Mouse (Mus musculus) hindbrain, embryonic 13.5 days (tissue): ENCODE measurements around the gene Bcl11a. TPM values are rescaled to one million over a fixed set of nuclear protein-coding genes. Genes with fewer than 3 reads are reported as not detected.
A peak's percentile ranks its signal among the peaks of the same experiment; 100 is the strongest.

Experiments
- ATAC-seq: fragments of 200-750 bp; cut with Nextera tagmentation; 2 replicates; pipeline ENCODE4 v1.8.0; 2017; ENCODE audit warnings: moderate TSS enrichment; ENCODE audit not compliant: low FRiP score
- H3K27ac ChIP-seq: fragments of 300-500 bp; sonication (generic); 2 replicates; pipeline ENCODE4 v1.5.1; 2015; ENCODE audit warnings: inconsistent platforms, mild to moderate bottlenecking, moderate library complexity
- H3K27me3 ChIP-seq: fragments of 300-500 bp; sonication (generic); 2 replicates; pipeline ENCODE4 v1.6.1; 2015; ENCODE audit warnings: mild to moderate bottlenecking, inconsistent platforms
- H3K36me3 ChIP-seq: fragments of 300-500 bp; sonication (generic); 2 replicates; pipeline ENCODE4 v1.6.1; 2015; ENCODE audit warnings: mild to moderate bottlenecking, inconsistent platforms
- H3K4me1 ChIP-seq: fragments of 300-500 bp; sonication (generic); replicated peaks from 2 replicates; pipeline ENCODE4 v1.6.1; 2015; ENCODE audit warnings: inconsistent platforms
- H3K4me2 ChIP-seq: fragments of 300-500 bp; sonication (generic); 2 replicates; pipeline ENCODE4 v1.6.1; 2015; ENCODE audit warnings: inconsistent platforms, mild to moderate bottlenecking, moderate library complexity
- H3K4me3 ChIP-seq: fragments of 300-500 bp; sonication (generic); 2 replicates; pipeline ENCODE4 v1.5.1; 2015; ENCODE audit warnings: mild to moderate bottlenecking, inconsistent platforms
- H3K9ac ChIP-seq: fragments of 300-500 bp; sonication (generic); 2 replicates; pipeline ENCODE4 v1.6.1; 2015; ENCODE audit warnings: mild to moderate bottlenecking, inconsistent platforms
- H3K9me3 ChIP-seq: fragments of 300-500 bp; sonication (generic); 2 replicates; pipeline ENCODE4 v1.6.1; 2016; ENCODE audit warnings: inconsistent platforms
- WGBS: fragments of 180-500 bp; shearing (Covaris S2); methylation state at CpG from one replicate; pipeline ENCODE4 v1.1.7; 2015; 5-methylcytosine and 5-hydroxymethylcytosine counted together
- polyA plus RNA-seq: library from polyadenylated mRNA; unstranded; fragments of >200 nt; fragmentation: Nextera tagmentation; extraction: Ambion mirVana; gene quantifications from 2 replicates; pipeline ENCODE4 v1.2.1, GENCODE M21; 2015

Gene Bcl11a
- polyA plus RNA-seq, 1 experiment from 2014 or later, result 129 TPM

DNA sequence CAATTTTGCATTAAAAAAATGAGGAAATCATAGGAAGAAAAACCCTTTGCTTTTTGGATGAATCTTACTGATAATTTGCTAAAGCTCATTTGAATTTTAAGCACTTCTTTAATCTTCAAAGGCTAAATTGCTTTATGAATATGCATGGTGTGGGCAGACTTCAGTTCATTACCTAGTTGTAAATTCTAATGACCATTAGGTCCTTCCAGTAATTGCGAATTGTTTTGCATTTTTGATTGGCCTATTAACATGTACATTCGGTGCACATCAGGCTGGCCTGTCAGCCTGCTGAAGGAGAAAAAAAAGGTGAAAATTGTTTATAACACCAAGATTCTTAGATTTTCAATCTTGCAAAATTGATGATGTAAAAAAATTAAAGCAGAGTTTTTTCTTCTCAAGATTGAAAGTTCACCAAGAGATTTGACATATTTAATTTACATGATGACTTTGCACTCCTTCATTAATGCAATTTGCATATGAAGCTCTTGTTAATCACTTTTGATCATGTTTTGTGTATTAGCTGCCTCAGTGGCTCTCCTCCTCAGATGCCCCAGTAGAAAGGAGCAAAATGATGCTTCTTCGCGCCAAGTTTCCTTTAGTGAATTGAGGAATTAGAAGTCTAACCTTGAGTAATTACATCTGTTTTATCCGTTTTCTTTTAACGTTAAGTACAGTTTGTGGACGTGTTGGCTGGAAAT, 17.9 kb downstream of the Bcl11a start:
- ATAC-seq, result no peak
- Histone ChIP-seq H3K27me3 (no peaks in the 10 kb centered on the region), H3K4me3 (no peak overlapping the region), H3K27ac (peak overlapping the region; percentile 84), H3K4me1 (peaks cover 86% of the 10 kb centered on the region), H3K9ac (no peak overlapping the region), H3K36me3 (no peaks in the 10 kb centered on the region), H3K9me3 (no peaks in the 10 kb centered on the region), H3K4me2 (peak overlapping the region; percentile 50)
- 50% methylated on average over 7 of the region's 7 CpGs for WGBS

DNA sequence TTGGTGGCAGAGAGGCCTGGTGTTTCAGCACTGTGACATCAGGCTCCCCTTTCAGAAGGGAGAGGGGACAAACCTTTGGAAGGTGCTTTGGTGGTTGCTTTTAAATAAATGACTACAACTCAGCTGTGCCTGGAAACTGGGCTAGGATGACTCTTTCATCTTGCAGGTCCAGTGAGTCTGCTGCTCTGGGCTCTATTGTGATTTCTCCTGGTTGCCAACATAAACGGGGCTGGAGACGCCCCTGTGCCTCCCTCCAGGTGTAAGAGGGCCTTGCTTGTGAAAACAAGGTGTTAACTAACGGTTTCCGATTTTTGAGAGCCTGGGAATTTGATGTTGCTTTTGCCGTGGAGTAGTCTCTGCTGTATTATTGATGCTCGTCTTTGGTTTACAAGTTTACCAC, 18.6 kb downstream of the Bcl11a start:
- H3K4me1 ChIP-seq, result peaks cover 88% of the 10 kb centered on the region
- no peak for ATAC-seq
- H3K9me3 ChIP-seq, result no peaks in the 10 kb centered on the region
- H3K4me2 ChIP-seq, result peak overlapping the region; percentile 50
- no peaks in the 10 kb centered on the region for H3K27me3 ChIP-seq
- peak overlapping the region; percentile 83 for H3K27ac ChIP-seq
- H3K36me3 ChIP-seq, result no peaks in the 10 kb centered on the region
- WGBS, result 42% methylated on average over 6 of the region's 6 CpGs
- peak overlapping the region; percentile 24; the same call in 1 of the 2 replicates for H3K9ac ChIP-seq
- peak overlapping the region; percentile 15; the same call in 1 of the 2 replicates for H3K4me3 ChIP-seq

DNA sequence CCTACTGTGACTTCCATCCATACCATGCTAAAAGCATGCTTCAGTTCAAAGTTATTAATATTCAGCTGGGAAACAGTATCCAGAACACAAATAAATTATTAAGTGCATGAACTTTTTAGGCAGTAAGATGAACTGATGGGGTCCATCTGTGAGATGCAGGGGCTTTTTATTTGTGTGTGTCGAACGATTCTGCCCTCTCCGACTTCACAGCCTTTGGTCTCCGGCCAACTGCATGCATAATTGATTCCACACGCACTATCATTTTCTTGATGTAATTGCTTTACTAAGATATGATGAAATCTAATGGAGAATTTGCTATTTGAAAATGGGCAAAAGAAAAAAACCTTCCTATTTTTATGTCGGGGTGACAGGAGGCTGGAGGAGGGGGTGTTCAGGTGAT, 19.2 kb downstream of the Bcl11a start:
- Histone ChIP-seq H3K27me3 (no peaks in the 10 kb centered on the region), H3K36me3 (peaks cover under 1% of the 10 kb centered on the region; the same call in 1 of the 2 replicates), H3K4me2 (peak overlapping the region; percentile 50), H3K27ac (peak overlapping the region; percentile 83), H3K9ac (peak overlapping the region; percentile 24; the same call in 1 of the 2 replicates), H3K9me3 (no peaks in the 10 kb centered on the region), H3K4me1 (peaks cover 89% of the 10 kb centered on the region), H3K4me3 (peak overlapping the region; percentile 15)
- ATAC-seq, result no peak
- WGBS, result 15% methylated on average over 6 of the region's 6 CpGs

DNA sequence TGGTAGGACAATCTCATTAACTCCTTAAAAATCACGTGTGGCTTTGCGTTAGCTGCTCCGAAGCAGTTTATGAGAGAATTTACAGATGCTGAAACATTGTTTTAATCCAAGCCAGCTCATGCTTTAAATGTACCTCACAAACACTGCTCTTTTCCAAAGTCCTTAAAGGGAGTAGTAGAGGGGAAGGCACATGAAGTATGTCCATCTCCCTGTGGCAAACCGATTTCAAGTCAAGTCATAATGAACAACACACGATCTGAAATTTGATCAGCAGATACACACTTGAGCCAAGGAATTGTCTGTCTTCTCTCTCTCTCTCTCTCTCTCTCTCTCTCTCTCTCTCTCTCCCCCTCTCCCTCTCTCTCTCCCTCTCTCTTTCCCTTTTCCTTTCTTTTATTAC, 20.2 kb downstream of the Bcl11a start:
- H3K4me3 ChIP-seq, result no peak overlapping the region

DNA sequence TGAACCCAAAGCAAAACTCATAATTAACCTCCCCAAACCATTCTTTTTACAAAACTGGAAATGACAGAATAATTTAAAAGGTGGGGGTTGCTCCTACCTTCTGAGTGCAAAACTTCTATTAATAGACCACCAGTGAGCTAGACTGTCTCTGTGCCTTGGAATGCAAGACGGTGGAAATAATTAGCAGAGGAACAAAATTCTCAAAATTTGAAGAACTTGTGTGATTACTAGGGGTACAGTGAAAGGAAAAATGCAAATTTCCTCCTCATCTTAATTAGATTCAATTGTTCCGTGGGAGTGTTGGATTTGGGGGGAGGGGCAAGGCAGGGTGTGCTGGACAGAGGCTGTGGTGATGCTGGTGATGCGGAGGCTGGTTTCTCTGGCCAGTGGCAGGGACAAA, 20.8 kb downstream of the Bcl11a start:
- H3K4me3 ChIP-seq, result no peak overlapping the region
- 0 out of 2 replicates have a peak overlapping the region, but pooled peaks have one; percentile 31 for H3K9ac ChIP-seq
- peak overlapping the region; percentile 37 for H3K4me2 ChIP-seq
- peaks cover 3% of the 10 kb centered on the region; the same call in 1 of the 2 replicates for H3K36me3 ChIP-seq
- no peaks in the 10 kb centered on the region for H3K27me3 ChIP-seq
- H3K27ac ChIP-seq, result peak overlapping the region; percentile 48; the same call in 1 of the 2 replicates
- 31% methylated on average over 3 of the region's 3 CpGs for WGBS
- H3K4me1 ChIP-seq, result peaks cover 94% of the 10 kb centered on the region
- ATAC-seq, result no peak
- H3K9me3 ChIP-seq, result no peaks in the 10 kb centered on the region

More for the DNA sequence above, 20.2 kb downstream of the Bcl11a start:
- H3K27ac ChIP-seq, result no peak overlapping the region
- no peaks in the 10 kb centered on the region for H3K9me3 ChIP-seq
- peaks cover 3% of the 10 kb centered on the region; the same call in 1 of the 2 replicates for H3K36me3 ChIP-seq
- no peak overlapping the region for H3K4me2 ChIP-seq
- H3K27me3 ChIP-seq, result no peaks in the 10 kb centered on the region
- H3K9ac ChIP-seq, result no peak overlapping the region
- 67% methylated on average over 5 of the region's 5 CpGs for WGBS
- H3K4me1 ChIP-seq, result peaks cover 93% of the 10 kb centered on the region
- ATAC-seq, result no peak

DNA sequence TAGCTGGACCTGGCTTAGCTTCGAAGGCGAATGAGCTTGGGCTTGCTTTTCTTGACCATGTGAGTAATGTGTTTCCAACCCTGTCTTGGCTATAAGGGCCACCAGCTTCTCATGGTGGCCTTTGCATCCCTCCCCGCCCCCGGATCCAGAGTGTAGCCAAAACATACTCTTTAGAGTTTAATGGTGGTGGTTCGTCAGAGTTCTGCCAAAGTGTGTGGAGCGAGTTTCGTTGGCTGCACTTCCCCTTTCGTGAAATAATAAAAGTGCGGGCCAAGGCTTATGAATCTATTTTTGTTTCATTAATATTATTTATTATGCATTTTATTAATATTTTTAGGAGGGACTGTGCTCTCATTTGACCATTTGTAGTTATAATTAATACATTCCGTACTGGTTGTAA, 21.4 kb downstream of the Bcl11a start:
- 79% methylated on average over 10 of the region's 10 CpGs for WGBS
- Histone ChIP-seq H3K9me3 (no peaks in the 10 kb centered on the region), H3K36me3 (peaks cover 3% of the 10 kb centered on the region; the same call in 1 of the 2 replicates), H3K4me2 (peak overlapping the region; percentile 37), H3K9ac (0 out of 2 replicates have a peak overlapping the region, but pooled peaks have one; percentile 31), H3K4me3 (no peak overlapping the region), H3K4me1 (peaks cover 93% of the 10 kb centered on the region), H3K27ac (peak overlapping the region; percentile 48; the same call in 1 of the 2 replicates), H3K27me3 (no peaks in the 10 kb centered on the region)
- ATAC-seq, result no peak

DNA sequence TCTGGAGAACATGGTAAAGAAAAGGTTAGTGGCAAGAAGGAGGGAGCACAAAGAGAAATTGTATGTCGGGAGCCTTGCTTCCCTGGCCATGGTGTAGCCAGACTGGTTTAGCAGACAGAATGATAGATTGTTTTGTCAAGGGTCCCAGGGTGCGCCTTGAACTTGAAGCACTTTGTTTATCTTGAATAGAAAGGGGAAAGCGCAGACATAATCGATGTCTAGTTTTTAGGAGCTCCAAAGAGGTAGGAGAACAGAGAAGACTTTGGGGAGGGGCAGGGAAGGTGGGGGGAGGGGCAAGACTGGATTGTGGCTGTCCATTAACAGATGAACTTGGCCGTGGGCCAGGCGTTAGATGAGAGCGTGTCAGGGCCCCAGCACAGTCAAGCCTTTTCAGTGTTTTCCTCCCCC, 22.0 kb downstream of the Bcl11a start:
- WGBS, result 9% methylated on average over 5 of the region's 7 CpGs

DNA sequence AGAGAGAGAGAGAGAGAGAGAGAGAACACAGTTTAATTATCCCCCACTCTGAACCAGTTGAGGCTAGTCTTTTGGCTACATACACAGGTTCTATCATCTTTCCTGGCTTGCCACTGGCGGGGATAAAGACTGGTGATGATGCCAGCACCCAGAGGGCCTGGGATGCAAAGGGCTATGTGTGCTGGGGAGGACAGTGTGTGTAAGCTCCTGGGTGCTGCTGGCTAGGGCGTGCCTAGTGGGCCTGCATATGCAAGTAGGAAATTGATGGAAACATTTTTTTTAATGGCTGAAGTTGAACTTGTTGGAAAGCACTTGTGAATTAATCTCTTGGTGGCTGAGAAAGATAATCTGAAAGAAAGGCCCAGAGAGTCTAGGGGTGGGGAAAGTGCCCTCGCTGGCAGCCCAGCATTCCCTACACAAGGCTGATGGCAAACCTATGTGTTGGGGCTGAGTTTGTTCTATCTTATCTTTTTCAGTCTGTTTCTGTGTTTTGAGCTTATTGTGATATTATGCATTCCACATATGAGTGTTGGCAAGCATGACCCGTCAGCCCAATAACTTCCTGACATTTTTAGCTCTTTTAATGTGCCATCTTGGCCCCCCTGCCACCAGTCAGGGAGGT, 22.7 kb downstream of the Bcl11a start:
- Histone ChIP-seq H3K27me3 (no peaks in the 10 kb centered on the region), H3K4me1 (peaks cover 86% of the 10 kb centered on the region), H3K27ac (peak overlapping the region; percentile 53), H3K4me3 (no peak overlapping the region), H3K36me3 (peaks cover 3% of the 10 kb centered on the region; the same call in 1 of the 2 replicates), H3K9me3 (no peaks in the 10 kb centered on the region), H3K4me2 (peak overlapping the region; percentile 43), H3K9ac (peak overlapping the region; percentile 49; the same call in 1 of the 2 replicates)
- 59% methylated on average over 4 of the region's 4 CpGs for WGBS
- 0 out of 2 replicates have a peak, but pooled peaks have one; percentile 25 for ATAC-seq

More for the DNA sequence above, 22.0 kb downstream of the Bcl11a start:
- ATAC-seq, result peak; percentile 57
- Histone ChIP-seq H3K27me3 (no peaks in the 10 kb centered on the region), H3K4me2 (peak overlapping the region; percentile 43), H3K9ac (peak overlapping the region; percentile 59; the same call in 1 of the 2 replicates), H3K4me1 (peaks cover 92% of the 10 kb centered on the region), H3K4me3 (peak overlapping the region; percentile 10; the same call in 1 of the 2 replicates), H3K36me3 (peaks cover 3% of the 10 kb centered on the region; the same call in 1 of the 2 replicates), H3K27ac (peak overlapping the region; percentile 77), H3K9me3 (no peaks in the 10 kb centered on the region)

DNA sequence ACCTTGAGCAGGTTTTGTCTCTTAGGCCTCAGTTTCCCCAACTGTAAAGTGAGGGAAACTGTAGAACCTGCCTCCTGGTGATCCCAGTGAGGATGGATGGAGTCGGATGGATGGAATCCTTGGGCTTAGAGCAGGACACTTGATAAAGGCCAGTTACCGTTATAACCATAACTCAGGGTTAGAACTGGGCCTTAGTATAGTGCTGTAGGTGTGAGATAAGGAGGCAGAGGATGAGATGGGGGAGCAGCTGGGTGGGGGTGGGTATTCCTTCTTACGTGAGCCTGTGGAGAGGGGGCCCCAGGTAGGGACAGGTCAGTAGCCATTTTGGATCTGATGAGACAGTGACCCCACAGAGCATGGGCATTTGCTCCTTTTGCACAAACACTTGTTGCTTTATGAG, 23.8 kb downstream of the Bcl11a start:
- Histone ChIP-seq H3K4me1 (peaks cover 78% of the 10 kb centered on the region), H3K9ac (peak overlapping the region; percentile 1; the same call in 1 of the 2 replicates), H3K4me3 (no peak overlapping the region), H3K27me3 (no peaks in the 10 kb centered on the region), H3K36me3 (peaks cover 3% of the 10 kb centered on the region; the same call in 1 of the 2 replicates), H3K27ac (no peak overlapping the region), H3K9me3 (no peaks in the 10 kb centered on the region), H3K4me2 (no peak overlapping the region)
- ATAC-seq, result no peak
- WGBS, result 89% methylated on average over 3 of the region's 3 CpGs

DNA sequence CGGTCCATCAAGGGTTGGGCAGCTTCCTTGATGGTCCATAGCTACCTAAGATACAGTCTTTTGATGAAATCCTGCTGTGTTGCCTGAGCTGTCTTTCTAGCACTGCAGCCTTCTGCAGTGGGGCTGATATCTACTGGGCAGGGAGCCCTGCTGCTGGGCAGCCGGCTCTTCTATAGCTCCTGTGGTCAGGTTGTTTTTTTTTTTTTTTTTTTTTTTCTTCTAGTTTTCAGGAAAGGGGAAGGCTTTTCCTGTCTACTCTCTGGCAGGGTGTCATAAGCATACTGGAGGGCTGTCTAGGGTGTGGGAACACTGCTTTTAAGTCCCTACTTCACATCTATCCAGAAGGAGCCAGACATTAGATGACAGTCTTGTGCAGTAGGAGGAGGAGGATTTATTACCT, 24.5 kb downstream of the Bcl11a start:
- no peaks in the 10 kb centered on the region for H3K27me3 ChIP-seq
- H3K36me3 ChIP-seq, result peaks cover 3% of the 10 kb centered on the region; the same call in 1 of the 2 replicates
- H3K27ac ChIP-seq, result no peak overlapping the region
- H3K9ac ChIP-seq, result no peak overlapping the region
- ATAC-seq, result no peak
- peaks cover 72% of the 10 kb centered on the region for H3K4me1 ChIP-seq
- no peaks in the 10 kb centered on the region for H3K9me3 ChIP-seq
- no peak overlapping the region for H3K4me3 ChIP-seq
- 71% methylated on average over 2 of the region's 2 CpGs for WGBS
- H3K4me2 ChIP-seq, result no peak overlapping the region

DNA sequence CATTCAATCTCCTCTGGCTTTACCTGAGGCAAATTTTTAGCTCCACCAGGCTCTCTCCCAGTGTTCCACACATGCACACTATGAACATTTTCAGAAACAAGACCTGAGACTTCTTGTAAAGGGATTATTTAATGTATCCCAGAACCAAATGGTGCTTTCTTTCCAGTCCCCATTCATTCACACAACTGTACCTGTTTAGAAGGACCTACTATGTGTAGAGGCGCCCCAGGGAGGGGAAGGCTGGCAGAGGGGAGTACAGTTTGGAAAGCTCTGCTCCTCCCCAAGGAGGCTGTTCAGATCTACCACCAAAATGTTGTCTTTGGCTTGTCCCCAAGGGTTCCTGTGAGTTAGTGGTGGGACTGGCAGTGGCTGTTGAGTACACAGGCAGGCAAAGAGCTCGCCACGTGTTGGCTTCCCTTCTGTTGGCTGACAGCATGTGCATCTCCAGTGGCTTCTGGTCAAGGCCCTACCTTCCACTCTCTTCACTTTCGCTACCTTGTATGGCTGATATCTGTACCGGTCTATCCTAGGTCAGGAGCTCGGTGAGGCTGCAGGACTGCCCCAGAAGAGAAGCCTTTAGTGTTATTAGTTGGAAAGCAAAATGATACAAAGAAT, 25.4 kb downstream of the Bcl11a start:
- Histone ChIP-seq H3K4me2 (peak overlapping the region; percentile 3; the same call in 1 of the 2 replicates), H3K9ac (no peak overlapping the region), H3K4me3 (no peak overlapping the region), H3K9me3 (no peaks in the 10 kb centered on the region), H3K36me3 (peaks cover 3% of the 10 kb centered on the region; the same call in 1 of the 2 replicates), H3K27me3 (no peaks in the 10 kb centered on the region), H3K27ac (no peak overlapping the region), H3K4me1 (peaks cover 72% of the 10 kb centered on the region)
- WGBS, result 78% methylated on average over 6 of the region's 6 CpGs
- no peak for ATAC-seq

DNA sequence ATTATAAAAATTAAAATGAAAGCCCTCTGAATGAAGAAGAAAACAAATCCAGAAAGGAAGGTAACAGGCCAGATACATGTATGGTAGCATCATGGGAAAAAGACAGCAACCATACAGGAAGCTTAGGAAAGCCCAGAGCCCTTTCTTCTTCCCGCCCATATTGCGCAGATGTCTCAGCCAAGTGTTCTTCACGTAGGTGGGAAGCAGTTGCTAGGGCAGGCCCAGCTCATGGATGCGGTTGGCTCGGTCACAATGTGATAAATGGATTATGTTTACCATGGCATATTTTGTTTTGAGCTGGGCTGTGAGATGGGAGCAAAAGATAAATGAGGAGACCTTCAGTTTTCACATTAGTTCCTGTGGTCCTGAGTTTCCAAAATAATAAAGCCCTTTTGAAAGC, 29.6 kb downstream of the Bcl11a start:
- no peak overlapping the region for H3K27ac ChIP-seq
- no peaks in the 10 kb centered on the region for H3K9me3 ChIP-seq
- H3K4me1 ChIP-seq, result peaks cover 67% of the 10 kb centered on the region
- H3K9ac ChIP-seq, result no peak overlapping the region
- no peak for ATAC-seq
- H3K36me3 ChIP-seq, result 0 out of 2 replicates have a peak, but pooled peaks cover 3% of the 10 kb centered on the region
- H3K27me3 ChIP-seq, result no peaks in the 10 kb centered on the region
- no peak overlapping the region for H3K4me3 ChIP-seq
- 73% methylated on average over 5 of the region's 5 CpGs for WGBS
- H3K4me2 ChIP-seq, result no peak overlapping the region
